Mouse (Mus musculus) lung, postnatal 0 days (tissue): Measurements from ENCODE around the gene Tmem144.

ENCODE experiments used
- CTCF ChIP-seq: IDR thresholded peaks from 2 replicates; pipeline ENCODE4 v1.5.1; 2016; ENCODE audit warnings: antibody characterized with exemption, mild to moderate bottlenecking
- EP300 ChIP-seq: IDR thresholded peaks from 2 replicates; pipeline ENCODE4 v1.6.1; 2016; ENCODE audit warnings: antibody characterized with exemption, mild to moderate bottlenecking, control low read depth

GRCm38 (mm10) chr3:79812042-79812441, 40.5 kb downstream of the Tmem144 start:
- TF ChIP-seq CTCF: no peak
- TF ChIP-seq EP300: no peak
